Mouse (Mus musculus): ENCODE data around the gene Ppp2r3a.

The Ppp2r3a gene

DNA sequence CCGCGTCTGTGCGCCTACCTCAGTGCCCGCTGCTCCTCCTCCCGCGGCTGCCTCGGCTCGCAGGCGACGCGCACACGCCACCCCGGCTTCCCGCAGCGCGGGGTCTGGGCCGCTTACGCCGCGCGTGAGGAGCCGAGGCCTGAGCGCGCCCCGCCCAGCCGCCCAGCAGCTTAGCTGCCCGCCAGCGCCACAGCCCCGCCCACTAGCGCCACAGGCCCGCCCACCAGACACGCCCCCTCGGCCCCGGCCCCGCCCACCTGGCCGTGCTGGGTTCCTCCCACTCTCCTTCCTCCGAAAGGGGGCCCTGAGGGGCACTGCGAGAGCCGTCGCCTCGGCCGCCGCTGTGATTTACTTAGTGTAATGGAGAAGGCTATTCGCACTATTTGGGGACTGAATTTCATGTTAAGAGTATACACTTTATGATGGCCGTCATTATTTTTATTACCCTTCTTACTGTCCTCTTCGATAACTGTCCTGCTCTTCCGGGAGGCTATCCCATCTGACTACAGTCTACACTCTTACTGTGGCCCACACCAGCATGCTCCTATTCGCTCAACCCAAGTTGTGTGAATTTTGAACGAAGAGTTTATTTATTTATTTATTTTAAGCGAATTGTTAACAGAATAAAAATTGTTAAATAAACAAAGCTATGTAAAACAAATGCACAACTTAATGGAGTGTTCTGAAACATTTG lies at the start of gene Ppp2r3a:
Gene Ppp2r3a (minus strand): TSS at position 152 of the 694 bp plus-strand sequence.
- peak; percentile 97 for DNase-seq (ENCODE audit: low spot score)

DNA sequence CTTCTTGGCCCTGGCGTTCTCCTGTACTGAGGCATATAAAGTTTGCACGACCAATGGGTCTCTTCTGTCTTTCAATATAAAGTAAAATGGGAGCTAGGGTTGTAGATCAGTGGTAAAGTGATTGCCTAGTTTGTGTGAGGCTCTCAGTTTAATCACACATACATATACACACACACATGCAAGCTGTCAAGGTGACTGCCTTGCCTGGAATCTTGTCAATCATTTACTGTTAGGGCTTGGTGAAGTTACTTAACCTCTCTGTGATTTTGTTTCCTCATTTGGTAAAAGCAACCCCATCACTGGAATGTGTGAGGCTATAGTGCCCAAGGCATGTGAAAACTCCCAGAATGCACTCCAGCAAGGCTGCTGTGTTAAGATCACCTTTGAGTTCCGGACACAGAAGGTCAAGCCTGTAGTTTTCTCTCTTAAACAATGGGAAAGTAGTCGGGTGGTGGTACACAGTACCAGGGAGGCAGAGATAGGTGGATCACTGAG lies 48.9 kb upstream of the Ppp2r3a start:
- DNase-seq (ENCODE audit: low spot score) = no peak

DNA sequence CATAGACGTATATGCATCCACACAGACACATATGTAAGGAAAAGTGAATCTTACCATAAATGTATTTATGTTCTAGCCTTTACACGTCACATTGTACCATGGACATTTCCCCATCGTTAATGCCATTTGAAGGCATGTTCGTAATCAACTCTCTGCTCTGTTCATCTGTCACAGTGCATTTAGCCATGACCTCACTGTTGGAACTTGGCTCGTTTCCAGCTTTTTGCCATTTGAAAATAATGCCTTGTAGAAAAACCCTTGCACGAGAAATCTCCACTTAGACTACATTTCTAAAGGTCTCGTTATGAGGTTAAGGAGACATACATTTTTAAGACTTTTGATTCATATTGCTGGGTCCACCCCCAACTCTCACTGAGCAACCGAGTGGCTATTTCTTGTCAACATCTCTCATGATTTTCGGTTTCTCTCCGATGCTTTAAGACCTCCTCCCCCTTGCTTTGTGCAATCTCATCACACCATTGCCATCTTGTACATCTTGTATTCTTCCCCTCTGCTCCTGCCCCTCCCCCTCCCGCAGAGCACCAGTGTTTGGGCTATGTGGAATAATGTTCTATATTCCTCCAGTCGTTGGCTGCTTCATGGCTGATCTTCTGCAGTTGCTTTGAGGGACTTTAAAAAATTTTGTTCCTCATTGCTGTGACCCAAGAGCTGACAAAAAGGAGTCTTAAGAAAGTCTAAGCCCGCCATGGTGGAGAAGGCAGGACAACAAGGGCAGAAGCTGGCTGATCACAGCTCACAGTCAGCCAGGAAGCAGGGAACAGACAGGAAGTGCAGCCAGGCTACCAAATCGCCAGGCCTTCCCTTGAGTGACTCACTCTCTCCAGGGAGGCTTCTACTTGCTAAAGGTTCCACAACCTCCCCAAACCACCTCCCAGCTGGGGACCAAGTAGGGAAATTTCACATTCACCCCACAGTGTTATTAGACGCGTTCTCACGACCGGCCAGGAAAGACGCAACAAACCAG lies 40.4 kb upstream of the Ppp2r3a start:
- DNase-seq (ENCODE audit: low spot score) = no peak

DNA sequence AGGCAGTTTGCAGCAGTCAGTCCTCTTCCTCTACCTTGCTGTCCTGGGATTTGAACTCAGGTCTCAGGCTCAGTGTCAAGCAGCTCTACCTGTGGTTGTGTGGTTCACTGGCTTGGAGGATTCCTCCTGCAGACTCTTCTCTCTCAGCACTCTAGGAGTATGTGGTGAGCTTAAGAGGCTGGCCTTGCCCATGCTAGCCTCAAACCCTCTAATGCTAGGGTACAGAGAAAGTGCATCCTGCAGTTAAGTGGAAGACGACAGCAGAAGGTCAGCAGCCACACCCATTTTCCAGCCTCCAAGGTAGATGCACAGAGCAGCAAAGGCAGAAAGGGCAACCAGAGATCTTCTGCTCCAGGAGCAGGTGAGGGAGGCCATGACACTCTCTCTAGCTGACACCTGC lies 39.3 kb upstream of the Ppp2r3a start:
- no peak for DNase-seq (ENCODE audit: low spot score)

DNA sequence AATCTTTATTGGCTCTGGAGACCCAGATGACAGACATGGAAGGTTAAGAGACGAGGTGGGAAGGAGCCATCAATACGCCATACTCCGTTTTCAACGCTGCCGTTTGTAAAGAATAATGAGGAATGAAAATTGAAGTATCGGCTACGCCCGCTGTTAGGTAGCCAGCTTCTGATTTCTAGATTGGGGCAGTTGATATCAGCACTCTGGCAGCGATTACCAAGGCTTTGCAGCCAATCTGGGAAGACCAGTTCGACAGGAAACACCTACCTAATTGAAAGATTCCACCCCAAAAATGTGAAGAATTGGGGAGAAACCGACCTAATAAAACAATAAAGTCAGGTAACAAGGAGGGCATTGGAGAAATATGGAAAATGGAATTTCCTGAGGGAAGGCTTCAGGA lies 38.2 kb upstream of the Ppp2r3a start:
- no peak for DNase-seq (ENCODE audit: low spot score)

DNA sequence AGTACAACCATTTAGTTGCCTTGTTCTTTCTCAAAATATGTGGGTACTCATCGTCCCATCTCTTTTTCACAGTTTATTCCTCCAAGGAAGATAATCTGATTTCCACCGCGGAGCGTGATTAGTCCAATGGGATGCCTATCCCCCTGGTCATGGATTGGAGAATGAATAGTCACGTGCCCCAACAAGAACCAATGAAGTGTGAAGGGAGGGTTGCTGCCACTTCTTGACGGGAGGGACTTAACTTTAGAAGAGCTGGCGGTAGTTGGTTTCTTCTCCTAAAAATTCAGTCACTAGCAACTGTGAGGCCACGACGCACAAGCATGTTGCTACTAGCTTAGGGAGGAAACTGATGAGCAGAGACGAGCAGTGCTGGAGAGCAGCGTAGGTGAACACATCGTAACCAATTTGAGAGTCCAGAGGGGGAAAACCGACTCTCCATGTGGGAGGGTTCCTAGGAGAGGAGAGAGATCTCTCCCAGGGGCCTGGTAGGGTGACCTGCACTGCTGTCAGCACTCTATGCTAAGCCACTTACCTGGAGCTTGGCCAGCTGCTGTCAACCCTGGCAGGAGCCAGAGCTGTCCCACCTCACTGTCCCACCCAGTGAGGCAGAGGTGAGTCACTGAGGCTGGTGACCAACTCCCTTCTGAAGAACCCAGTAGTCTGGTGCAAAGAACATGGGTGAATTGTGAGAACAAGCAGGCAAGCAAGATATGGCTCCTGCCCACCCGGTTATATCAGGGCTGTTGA lies 37.5 kb upstream of the Ppp2r3a start:
- no peak for DNase-seq (ENCODE audit: low spot score)

DNA sequence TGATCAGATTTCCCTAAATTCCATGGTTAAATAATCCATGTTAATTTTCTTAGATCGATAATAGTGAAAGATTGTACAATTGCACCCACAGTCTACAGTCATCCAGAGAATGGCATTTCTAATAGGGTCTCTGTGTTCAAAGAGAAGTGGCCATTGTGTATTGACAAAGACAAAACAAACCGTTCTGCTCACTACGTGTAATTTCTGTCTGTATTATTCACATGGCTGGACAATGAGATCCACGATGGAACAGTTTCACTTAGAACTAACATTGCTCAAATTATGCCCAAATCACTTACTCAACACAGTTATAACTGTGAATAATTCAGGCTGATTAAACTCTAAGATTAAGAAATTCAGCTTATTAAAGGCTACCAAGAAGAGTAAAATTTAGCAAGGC lies 35.2 kb upstream of the Ppp2r3a start:
- DNase-seq (ENCODE audit: low spot score) = no peak

DNA sequence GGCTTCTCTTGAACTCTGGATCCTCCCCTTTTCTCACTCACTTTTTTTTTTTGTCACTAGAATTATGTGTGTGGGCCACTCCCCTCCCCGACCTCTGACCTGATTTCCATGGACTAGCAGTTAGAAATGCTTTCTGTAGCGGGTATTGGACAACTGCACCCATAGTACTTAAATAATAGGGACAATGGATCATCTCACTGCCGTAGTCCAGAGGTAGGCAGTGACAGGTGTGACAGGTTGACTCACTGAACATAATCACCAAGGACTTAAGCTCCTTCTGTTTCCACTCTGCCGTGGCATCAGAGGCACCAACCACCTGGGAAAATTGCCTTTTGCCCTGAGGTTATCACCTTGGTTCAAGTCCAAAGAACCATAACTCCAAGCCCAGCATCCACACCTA lies 32.5 kb upstream of the Ppp2r3a start:
- DNase-seq (ENCODE audit: low spot score) = no peak

DNA sequence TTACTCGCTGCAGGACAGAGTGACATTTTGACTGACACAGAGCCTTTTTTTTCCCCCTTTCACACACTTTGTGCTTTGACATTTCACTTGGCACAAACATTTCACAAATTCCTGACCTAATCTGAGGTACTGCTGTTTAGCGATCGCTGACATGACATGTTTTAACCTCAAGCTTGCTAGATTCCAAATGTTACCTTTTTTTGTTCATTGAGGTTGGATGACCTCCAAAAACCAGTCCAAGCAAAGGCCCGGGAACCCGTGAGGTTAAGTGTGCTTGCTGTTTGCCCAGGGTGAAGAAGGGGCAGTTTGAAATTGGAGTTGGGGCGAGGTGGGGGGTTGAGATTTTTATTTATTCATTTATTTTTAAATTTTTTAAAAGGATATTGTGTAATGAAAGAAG lies 31.1 kb upstream of the Ppp2r3a start:
- no peak for DNase-seq (ENCODE audit: low spot score)

DNA sequence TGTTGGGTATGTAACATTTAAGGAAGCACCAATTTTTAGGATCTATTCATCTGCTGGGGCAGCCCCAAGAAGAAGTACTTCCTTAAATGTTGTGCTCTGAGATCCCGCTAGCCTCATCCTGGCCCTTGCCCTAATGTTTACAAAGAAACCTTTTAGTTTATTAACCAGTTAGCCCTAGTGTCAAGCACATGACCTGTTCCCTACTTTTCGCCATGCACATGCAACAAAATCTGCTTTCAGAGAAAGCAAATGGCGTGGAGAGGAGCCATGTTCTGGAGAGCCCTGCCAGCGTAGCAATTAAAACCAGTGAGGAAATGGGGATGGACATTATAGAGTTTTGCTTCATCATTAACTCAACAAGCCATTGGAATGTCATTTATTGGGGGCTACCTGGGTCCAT lies 30.3 kb upstream of the Ppp2r3a start:
- DNase-seq (ENCODE audit: low spot score) = no peak

DNA sequence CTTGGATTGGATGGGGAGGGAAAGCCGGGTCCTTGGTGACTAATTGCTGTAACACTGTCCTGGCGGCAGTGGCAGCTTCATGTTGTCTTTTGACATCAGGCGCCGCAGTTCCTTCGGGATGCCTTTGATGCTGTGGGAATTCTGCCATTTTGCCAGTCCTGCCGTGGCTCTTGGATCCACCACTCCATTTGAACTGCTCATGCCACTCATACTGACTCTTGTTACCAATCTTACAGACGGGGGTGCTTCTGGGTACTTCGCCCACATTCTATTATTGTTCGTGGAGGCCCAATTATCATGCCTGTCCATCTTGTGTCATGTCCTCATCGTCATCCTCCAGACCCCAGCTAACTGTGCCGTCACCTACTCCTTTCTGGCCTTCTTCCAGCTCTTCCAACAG lies 29.7 kb upstream of the Ppp2r3a start:
- DNase-seq (ENCODE audit: low spot score) = no peak

DNA sequence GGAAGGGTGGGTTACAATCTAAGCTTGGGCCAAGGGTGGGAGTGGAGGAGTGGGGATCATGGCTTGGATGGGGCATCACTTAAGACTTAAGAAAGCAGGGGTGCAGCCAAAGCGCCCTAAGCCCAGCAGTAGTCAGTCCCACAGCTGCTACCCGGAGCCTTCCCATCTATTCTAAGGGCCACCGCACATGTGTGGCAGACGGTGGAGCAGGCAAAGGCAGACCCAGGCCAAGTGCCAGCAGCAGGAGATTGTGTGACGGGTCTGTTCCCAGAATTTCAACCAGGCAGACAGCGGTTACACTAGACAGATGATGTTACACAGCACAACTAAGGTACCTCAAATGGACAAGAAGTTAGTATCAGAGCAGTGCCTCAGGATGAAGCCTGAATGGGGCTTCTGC lies 29.3 kb upstream of the Ppp2r3a start:
- DNase-seq (ENCODE audit: low spot score) = no peak

DNA sequence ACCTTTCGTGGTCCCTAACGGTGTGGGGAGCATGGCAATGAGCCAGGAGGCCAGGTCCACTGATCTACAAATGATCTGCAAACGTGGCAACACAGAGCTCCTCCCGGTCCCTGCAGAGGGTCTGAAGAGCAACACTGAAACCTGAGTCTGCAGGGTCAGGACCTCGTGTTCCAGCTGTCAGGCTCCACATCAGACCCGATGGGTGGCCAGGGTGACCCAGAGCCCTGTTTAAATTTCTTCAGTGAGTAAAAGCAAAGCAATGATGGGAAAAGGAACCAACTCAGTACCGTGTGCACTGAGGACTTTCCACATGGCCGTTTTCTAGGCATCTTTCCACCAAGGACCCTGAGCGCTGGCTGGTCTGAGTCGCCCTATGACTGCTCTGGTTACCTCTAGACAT lies 28.6 kb upstream of the Ppp2r3a start:
- DNase-seq (ENCODE audit: low spot score) = no peak

DNA sequence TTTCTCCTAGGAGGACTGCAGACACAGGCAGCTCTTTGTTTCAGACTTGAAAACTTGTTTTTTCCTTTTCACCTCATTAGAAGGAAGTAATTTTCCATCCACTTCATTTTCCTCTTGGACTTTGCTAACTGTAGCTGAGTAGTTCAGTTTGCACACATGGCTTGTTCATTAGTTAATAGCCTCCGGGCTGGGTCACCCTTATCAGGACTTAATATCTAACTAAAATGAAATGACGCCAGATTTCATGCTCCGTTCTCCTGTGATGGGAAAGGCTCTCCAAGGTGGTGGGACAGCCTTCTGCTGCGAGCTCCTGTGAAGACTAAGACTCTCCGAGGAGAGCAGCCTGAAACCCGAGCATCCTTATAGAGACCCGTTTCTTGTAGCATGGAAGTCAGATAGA lies 21.1 kb upstream of the Ppp2r3a start:
- no peak for DNase-seq (ENCODE audit: low spot score)

DNA sequence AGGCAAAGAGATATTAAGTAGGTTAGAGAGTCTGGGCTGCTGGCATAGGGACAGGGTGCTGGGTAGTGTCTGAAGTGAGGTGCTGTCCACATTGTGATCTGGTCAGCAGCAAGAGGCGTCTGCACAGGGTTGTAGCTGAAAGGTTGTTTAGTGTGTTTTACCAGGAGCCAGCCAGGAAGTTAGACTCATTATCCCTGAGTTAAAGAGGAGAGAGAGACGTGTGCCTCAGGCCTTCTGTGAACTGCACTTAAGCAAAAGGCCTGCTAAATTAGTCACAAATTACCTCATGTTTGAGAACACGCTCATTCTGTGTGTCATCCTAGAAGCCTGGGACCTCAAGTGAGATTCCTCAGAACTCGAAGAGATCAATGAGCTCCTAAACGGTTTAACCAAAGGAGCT lies 18.4 kb upstream of the Ppp2r3a start:
- DNase-seq (ENCODE audit: low spot score) = no peak

DNA sequence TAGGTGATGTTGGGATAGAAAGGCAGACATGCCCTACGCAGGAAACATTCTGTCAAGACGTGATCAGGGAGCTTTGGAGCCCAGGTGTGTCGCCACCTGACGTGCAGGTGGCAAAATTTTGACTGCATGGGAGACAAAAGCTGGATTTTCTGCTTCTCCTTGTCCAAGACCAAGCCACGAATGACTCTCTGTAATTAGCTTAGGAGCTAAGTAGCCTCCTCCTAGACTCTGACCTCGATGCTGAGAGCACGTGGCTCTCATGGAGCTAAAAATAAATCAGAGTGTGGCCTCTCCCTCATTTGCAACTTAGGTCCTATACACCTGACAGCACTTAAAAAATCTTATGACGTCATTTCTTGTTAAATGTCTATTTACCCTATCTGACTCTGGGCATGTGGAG lies 14.4 kb upstream of the Ppp2r3a start:
- no peak for DNase-seq (ENCODE audit: low spot score)

DNA sequence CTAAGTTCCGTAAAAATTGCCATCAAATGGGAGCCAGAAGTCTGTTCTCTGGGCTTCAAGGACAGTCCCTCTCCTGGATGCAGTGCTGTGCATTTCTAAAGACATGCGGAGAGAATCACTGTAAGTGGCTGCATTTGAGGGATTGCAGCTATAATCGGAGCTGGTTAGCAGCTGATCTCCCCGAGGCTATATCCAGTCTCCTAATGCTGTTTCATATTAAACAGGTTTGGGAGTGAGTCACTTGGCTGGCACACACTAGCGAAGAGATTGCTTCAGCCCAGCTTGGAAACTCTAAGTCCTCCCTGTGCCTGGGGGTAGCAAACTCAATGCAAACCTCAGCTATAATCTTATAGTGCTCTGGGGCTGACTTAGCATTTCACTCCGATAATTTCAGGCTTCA lies 14.0 kb upstream of the Ppp2r3a start:
- DNase-seq (ENCODE audit: low spot score) = peak; percentile 40

DNA sequence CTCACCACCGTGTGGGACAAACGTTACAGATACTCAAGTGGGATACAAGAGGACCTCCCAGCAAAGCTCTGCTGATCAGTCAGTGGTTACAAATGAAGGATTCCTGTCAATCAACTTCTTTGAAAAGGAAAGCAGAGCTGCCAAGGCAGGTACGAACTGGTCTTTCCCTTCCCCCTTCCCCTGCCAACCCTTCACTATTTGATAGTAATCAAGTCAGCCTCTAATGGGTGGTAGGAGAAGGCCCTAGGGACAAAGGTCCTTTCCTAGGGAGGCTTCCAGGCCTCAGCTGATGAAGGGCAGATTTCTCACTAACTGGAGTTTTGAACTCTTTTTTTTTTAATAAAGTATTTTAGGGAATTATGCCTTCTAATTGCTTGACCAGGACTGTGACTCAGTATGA lies 11.2 kb upstream of the Ppp2r3a start:
- no peak for DNase-seq (ENCODE audit: low spot score)

DNA sequence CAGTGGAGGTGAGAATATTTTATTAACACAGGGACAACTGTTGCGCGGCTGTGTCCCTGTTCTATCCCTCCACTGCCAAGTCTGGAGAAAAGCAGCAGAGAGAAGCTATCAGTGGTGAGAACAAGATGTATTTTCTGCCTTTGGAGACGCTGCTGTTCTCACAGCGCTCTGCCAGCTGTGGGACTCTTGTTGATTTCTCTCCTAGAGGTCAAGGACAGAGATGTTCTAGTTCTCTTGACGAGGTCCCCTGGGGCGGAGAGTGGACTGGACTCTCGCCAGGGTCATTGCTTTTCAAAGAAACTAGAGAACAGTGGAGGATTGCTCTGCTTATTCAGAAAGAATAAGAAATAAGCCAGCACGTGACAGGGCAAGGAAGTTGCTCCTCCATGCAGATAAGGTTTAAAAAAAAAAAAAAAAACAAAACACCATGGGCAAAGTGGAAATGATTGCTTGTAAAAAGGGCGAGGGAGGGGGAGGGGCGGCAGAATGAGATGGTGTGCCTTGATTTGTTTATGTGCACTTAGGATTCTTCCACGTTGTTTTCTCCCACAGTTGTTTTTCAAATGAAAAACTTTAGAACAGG lies 10.5 kb upstream of the Ppp2r3a start:
- no peak for DNase-seq (ENCODE audit: low spot score)

DNA sequence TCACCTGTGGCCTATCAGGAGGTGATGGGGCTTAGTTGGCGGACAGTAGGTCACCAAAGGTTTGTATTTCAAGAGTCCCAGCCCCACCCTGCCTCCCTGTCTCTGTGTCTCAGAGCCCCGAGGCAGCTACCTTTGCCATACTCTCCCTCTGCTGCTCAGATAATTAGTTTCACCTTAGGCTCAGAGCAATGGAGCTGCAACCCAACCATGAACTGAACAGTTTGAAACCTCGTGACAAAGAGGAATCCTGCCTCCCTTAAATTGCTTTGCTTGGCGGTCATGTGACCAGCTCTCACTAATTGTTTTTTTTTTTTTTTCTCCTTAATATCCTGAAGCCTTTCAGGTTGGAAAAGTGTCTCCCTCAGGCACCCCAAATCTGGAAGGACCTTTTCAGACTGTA lies 9.8 kb upstream of the Ppp2r3a start:
- DNase-seq (ENCODE audit: low spot score) = no peak

DNA sequence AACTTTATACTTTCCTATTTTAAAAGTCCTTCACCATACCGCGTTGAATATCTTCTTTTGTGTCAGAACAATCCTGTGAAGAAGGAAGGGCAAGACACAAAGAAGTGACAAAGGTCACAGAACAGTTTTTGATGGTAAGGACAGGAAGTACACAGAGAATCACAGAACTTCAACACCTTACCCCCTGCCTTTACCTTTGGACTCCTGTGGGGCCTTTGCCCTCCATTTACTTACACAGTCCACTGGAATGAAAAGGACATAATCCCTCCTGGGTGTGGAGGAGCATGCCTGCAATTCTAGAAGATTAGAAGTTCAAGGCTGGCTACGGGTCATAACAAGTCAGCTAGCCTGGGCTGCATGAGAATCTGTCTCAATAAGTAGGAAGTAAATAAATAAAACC lies 1.5 kb upstream of the Ppp2r3a start:
- no peak for DNase-seq (ENCODE audit: low spot score)

DNA sequence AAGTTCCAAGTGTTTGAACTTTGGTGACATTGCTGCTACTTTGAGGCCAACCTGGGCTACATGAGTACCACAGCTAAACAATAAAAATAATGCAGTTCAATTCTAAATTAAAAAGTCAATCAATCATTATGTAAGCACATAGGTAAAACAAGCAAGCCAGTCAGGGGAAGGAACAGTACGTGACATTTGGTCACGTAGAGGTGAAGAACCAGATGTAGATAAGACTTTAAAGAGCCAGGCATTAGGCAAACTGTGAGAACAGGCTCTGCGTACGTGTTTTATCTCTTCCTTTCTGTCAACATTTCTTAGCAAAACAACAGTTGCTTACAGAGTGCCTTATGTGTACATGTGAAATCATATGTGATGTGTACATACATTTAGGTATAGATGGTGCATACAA lies 946 bp upstream of the Ppp2r3a start:
- DNase-seq (ENCODE audit: low spot score) = no peak
